Mouse (Mus musculus): ENCODE data around the gene Chn2.

Gene Chn2

GRCm38 (mm10) chr6:54231769-54232558 is 192.6 kb downstream of the Chn2 start:
- no peak for DNase-seq (ENCODE audit: inconsistent ontology term)

GRCm38 (mm10) chr6:54236441-54236840 is 197.1 kb downstream of the Chn2 start:
- no peak for DNase-seq (ENCODE audit: inconsistent ontology term)

- no peak for DNase-seq (ENCODE audit: inconsistent ontology term)
Measured at GRCm38 (mm10) chr6:54241761-54242160, 202.4 kb downstream of the Chn2 start.

- no peak for DNase-seq (ENCODE audit: inconsistent ontology term)
Measured at GRCm38 (mm10) chr6:54242286-54242685, 202.9 kb downstream of the Chn2 start.

- DNase-seq (ENCODE audit: inconsistent ontology term): no peak
Measured at GRCm38 (mm10) chr6:54248354-54249252, 209.2 kb downstream of the Chn2 start.

GRCm38 (mm10) chr6:54251401-54252191 is 212.2 kb downstream of the Chn2 start:
- no peak for DNase-seq (ENCODE audit: inconsistent ontology term)

GRCm38 (mm10) chr6:54253206-54253605 is 213.9 kb downstream of the Chn2 start:
- DNase-seq (ENCODE audit: inconsistent ontology term): no peak

GRCm38 (mm10) chr6:54253881-54254280 is 214.5 kb downstream of the Chn2 start:
- no peak for DNase-seq (ENCODE audit: inconsistent ontology term)

GRCm38 (mm10) chr6:54254759-54255158 is 215.4 kb downstream of the Chn2 start:
- no peak for DNase-seq (ENCODE audit: inconsistent ontology term)

- no peak for DNase-seq (ENCODE audit: inconsistent ontology term)
Measured at GRCm38 (mm10) chr6:54255321-54255720, 216.0 kb downstream of the Chn2 start.

GRCm38 (mm10) chr6:54256397-54256796 is 217.0 kb downstream of the Chn2 start:
- DNase-seq (ENCODE audit: inconsistent ontology term): no peak

- DNase-seq (ENCODE audit: inconsistent ontology term): no peak
Measured at GRCm38 (mm10) chr6:54257552-54257951, 218.2 kb downstream of the Chn2 start.

- no peak for DNase-seq (ENCODE audit: inconsistent ontology term)
Measured at GRCm38 (mm10) chr6:54258462-54258861, 219.1 kb downstream of the Chn2 start.

- no peak for DNase-seq (ENCODE audit: inconsistent ontology term)
Measured at GRCm38 (mm10) chr6:54262732-54263131, 223.4 kb downstream of the Chn2 start.

GRCm38 (mm10) chr6:54263890-54264289 is 224.5 kb downstream of the Chn2 start:
- no peak for DNase-seq (ENCODE audit: inconsistent ontology term)

GRCm38 (mm10) chr6:54264537-54264936 is 225.2 kb downstream of the Chn2 start:
- DNase-seq (ENCODE audit: inconsistent ontology term): no peak

- no peak for DNase-seq (ENCODE audit: inconsistent ontology term)
Measured at GRCm38 (mm10) chr6:54265384-54265783, 226.0 kb downstream of the Chn2 start.

GRCm38 (mm10) chr6:54272556-54273378 is 233.4 kb downstream of the Chn2 start:
- DNase-seq (ENCODE audit: inconsistent ontology term): no peak

- DNase-seq (ENCODE audit: inconsistent ontology term): no peak
Measured at GRCm38 (mm10) chr6:54273379-54273730, 234.0 kb downstream of the Chn2 start.

- DNase-seq (ENCODE audit: inconsistent ontology term): no peak
Measured at GRCm38 (mm10) chr6:54277234-54277633, 237.9 kb downstream of the Chn2 start.

- DNase-seq (ENCODE audit: inconsistent ontology term): no peak
Measured at GRCm38 (mm10) chr6:54277828-54278227, 238.5 kb downstream of the Chn2 start.

Measured in Muller cell, postnatal 12 days (primary cell).